Mouse (Mus musculus) liver, embryonic 12.5 days (tissue): ENCODE measurements around the gene Rabgap1l. TPM values are rescaled to one million over a fixed set of nuclear protein-coding genes. Genes with fewer than 3 reads are reported as not detected.

Experiments used
- ATAC-seq: fragments of 200-750 bp; cut with Nextera tagmentation; 2 replicates; pipeline ENCODE4 v1.8.0; 2017; ENCODE audit warnings: moderate number of reproducible peaks, mild to moderate bottlenecking, moderate library complexity
- H3K27ac ChIP-seq: fragments of 300-500 bp; sonication (generic); 2 replicates; pipeline ENCODE4 v1.5.1; 2016; ENCODE audit warnings: mild to moderate bottlenecking
- H3K27me3 ChIP-seq: fragments of 300-500 bp; sonication (generic); replicated peaks from 2 replicates; pipeline ENCODE4 v1.6.1; 2016; ENCODE audit warnings: mild to moderate bottlenecking, moderate library complexity
- H3K36me3 ChIP-seq: fragments of 300-500 bp; sonication (generic); 2 replicates; pipeline ENCODE4 v1.6.1; 2016; ENCODE audit warnings: mild to moderate bottlenecking, moderate library complexity
- H3K4me1 ChIP-seq: fragments of 300-500 bp; sonication (generic); 2 replicates; pipeline ENCODE4 v1.6.1; 2016
- H3K4me2 ChIP-seq: fragments of 300-500 bp; sonication (generic); 2 replicates; pipeline ENCODE4 v1.6.1; 2016; ENCODE audit warnings: mild to moderate bottlenecking, moderate library complexity
- H3K4me3 ChIP-seq: fragments of 300-500 bp; sonication (generic); 2 replicates; pipeline ENCODE4 v1.5.1; 2016; ENCODE audit warnings: mild to moderate bottlenecking, moderate library complexity
- H3K9ac ChIP-seq: fragments of 300-500 bp; sonication (generic); 2 replicates; pipeline ENCODE4 v1.6.1; 2016; ENCODE audit warnings: mild to moderate bottlenecking, moderate library complexity
- H3K9me3 ChIP-seq: fragments of 300-500 bp; sonication (generic); replicated peaks from 2 replicates; pipeline ENCODE4 v1.6.1; 2016; ENCODE audit warnings: mild to moderate bottlenecking, moderate library complexity
- WGBS: fragments of 180-500 bp; shearing (Covaris S2); methylation state at CpG from one replicate; pipeline ENCODE4 v1.1.7; 2016; ENCODE audit not compliant: insufficient replicate concordance; 5-methylcytosine and 5-hydroxymethylcytosine counted together
- polyA plus RNA-seq: library from polyadenylated mRNA; unstranded; fragments of >200 nt; fragmentation: Nextera tagmentation; extraction: Ambion mirVana; gene quantifications from 2 replicates; pipeline ENCODE4 v1.2.1, GENCODE M21; 2016

Gene Rabgap1l
- polyA plus RNA-seq, 1 experiment from 2014 or later, result 55.8 TPM

- Histone ChIP-seq H3K9me3 (no peaks in the 10 kb centered on the region), H3K4me2 (no peak overlapping the region), H3K4me1 (0 out of 2 replicates have a peak, but pooled peaks cover 12% of the 10 kb centered on the region), H3K36me3 (no peaks in the 10 kb centered on the region), H3K27me3 (no peaks in the 10 kb centered on the region), H3K9ac (no peak overlapping the region), H3K27ac (no peak overlapping the region), H3K4me3 (no peak overlapping the region)
- no peak for ATAC-seq
- 15% methylated on average over 4 of the region's 4 CpGs for WGBS
These were observed 453.6 kb downstream of the Rabgap1l start for GRCm38 (mm10) chr1:160339374-160339773.

GRCm38 (mm10) chr1:160334791-160335190 lies 458.2 kb downstream of the Rabgap1l start:
- no peaks in the 10 kb centered on the region for H3K36me3 ChIP-seq
- peaks cover 43% of the 10 kb centered on the region for H3K4me1 ChIP-seq
- no peak for ATAC-seq
- H3K9me3 ChIP-seq, result no peaks in the 10 kb centered on the region
- no peaks in the 10 kb centered on the region for H3K27me3 ChIP-seq
- no peak overlapping the region for H3K4me3 ChIP-seq
- H3K9ac ChIP-seq, result no peak overlapping the region
- WGBS, result 82% methylated on average over 4 of the region's 4 CpGs
- no peak overlapping the region for H3K4me2 ChIP-seq
- H3K27ac ChIP-seq, result no peak overlapping the region

GRCm38 (mm10) chr1:160330828-160331227 lies 462.2 kb downstream of the Rabgap1l start:
- Histone ChIP-seq H3K36me3 (no peaks in the 10 kb centered on the region), H3K4me3 (0 out of 2 replicates have a peak overlapping the region, but pooled peaks have one; percentile 5), H3K9me3 (no peaks in the 10 kb centered on the region), H3K9ac (no peak overlapping the region), H3K4me2 (peak overlapping the region; percentile 53), H3K4me1 (peaks cover 55% of the 10 kb centered on the region), H3K27ac (peak overlapping the region; percentile 80), H3K27me3 (no peaks in the 10 kb centered on the region)
- ATAC-seq, result peak; percentile 57
- WGBS, result 25% methylated on average over 1 of the region's 1 CpGs

- H3K9ac ChIP-seq, result peak overlapping the region; percentile 12; the same call in 1 of the 2 replicates
These were observed 462.8 kb downstream of the Rabgap1l start for GRCm38 (mm10) chr1:160330222-160330621.

GRCm38 (mm10) chr1:160329788-160330187 lies 463.2 kb downstream of the Rabgap1l start:
- Histone ChIP-seq H3K4me2 (peak overlapping the region; percentile 53), H3K27me3 (no peaks in the 10 kb centered on the region), H3K27ac (peak overlapping the region; percentile 80), H3K4me1 (peaks cover 65% of the 10 kb centered on the region), H3K4me3 (peak overlapping the region; percentile 16; the same call in 1 of the 2 replicates), H3K36me3 (no peaks in the 10 kb centered on the region), H3K9me3 (no peaks in the 10 kb centered on the region), H3K9ac (peak overlapping the region; percentile 12; the same call in 1 of the 2 replicates)
- 42% methylated on average over 7 of the region's 7 CpGs for WGBS
- peak; percentile 58 for ATAC-seq

More at GRCm38 (mm10) chr1:160330222-160330621, 462.8 kb downstream of the Rabgap1l start:
- Histone ChIP-seq H3K4me2 (peak overlapping the region; percentile 53), H3K27me3 (no peaks in the 10 kb centered on the region), H3K4me3 (peak overlapping the region; percentile 5; the same call in 1 of the 2 replicates), H3K4me1 (peaks cover 61% of the 10 kb centered on the region), H3K27ac (peak overlapping the region; percentile 80), H3K36me3 (no peaks in the 10 kb centered on the region), H3K9me3 (no peaks in the 10 kb centered on the region)
- ATAC-seq, result peak; percentile 91
- WGBS, result 8% methylated on average over 2 of the region's 2 CpGs

- Histone ChIP-seq H3K27ac (no peak overlapping the region), H3K4me3 (no peak overlapping the region), H3K9ac (no peak overlapping the region), H3K9me3 (no peaks in the 10 kb centered on the region), H3K4me2 (no peak overlapping the region), H3K4me1 (peaks cover 66% of the 10 kb centered on the region), H3K27me3 (no peaks in the 10 kb centered on the region), H3K36me3 (no peaks in the 10 kb centered on the region)
- WGBS, result 68% methylated on average over 1 of the region's 1 CpGs
- no peak for ATAC-seq
These were observed 465.5 kb downstream of the Rabgap1l start for GRCm38 (mm10) chr1:160327531-160327930.

- Histone ChIP-seq H3K9ac (peak overlapping the region; percentile 49; the same call in 1 of the 2 replicates), H3K9me3 (no peaks in the 10 kb centered on the region), H3K4me3 (no peak overlapping the region), H3K36me3 (no peaks in the 10 kb centered on the region), H3K4me1 (peaks cover 46% of the 10 kb centered on the region), H3K27ac (peak overlapping the region; percentile 63; the same call in 1 of the 2 replicates), H3K27me3 (no peaks in the 10 kb centered on the region), H3K4me2 (peak overlapping the region; percentile 50)
- WGBS, result 6% methylated on average over 5 of the region's 5 CpGs
- ATAC-seq, result peak; percentile 74
These were observed 467.5 kb downstream of the Rabgap1l start for GRCm38 (mm10) chr1:160325542-160325941.

GRCm38 (mm10) chr1:160320690-160321089 lies 472.3 kb downstream of the Rabgap1l start:
- Histone ChIP-seq H3K27ac (no peak overlapping the region), H3K27me3 (no peaks in the 10 kb centered on the region), H3K4me2 (no peak overlapping the region), H3K9me3 (0 out of 2 replicates have a peak, but pooled peaks cover 3% of the 10 kb centered on the region), H3K4me1 (peaks cover 16% of the 10 kb centered on the region), H3K36me3 (no peaks in the 10 kb centered on the region), H3K9ac (no peak overlapping the region), H3K4me3 (no peak overlapping the region)
- no peak for ATAC-seq
- 82% methylated on average over 1 of the region's 1 CpGs for WGBS

- Histone ChIP-seq H3K36me3 (no peaks in the 10 kb centered on the region), H3K27ac (no peak overlapping the region), H3K4me2 (no peak overlapping the region), H3K9me3 (0 out of 2 replicates have a peak, but pooled peaks cover 3% of the 10 kb centered on the region), H3K9ac (no peak overlapping the region), H3K4me1 (no peaks in the 10 kb centered on the region), H3K4me3 (no peak overlapping the region), H3K27me3 (no peaks in the 10 kb centered on the region)
- ATAC-seq, result no peak
- 77% methylated on average over 8 of the region's 8 CpGs for WGBS
These were observed 474.8 kb downstream of the Rabgap1l start for GRCm38 (mm10) chr1:160318057-160318725.

- peaks cover 7% of the 10 kb centered on the region for H3K4me1 ChIP-seq
- H3K27me3 ChIP-seq, result no peaks in the 10 kb centered on the region
- H3K4me2 ChIP-seq, result no peak overlapping the region
- 0 out of 2 replicates have a peak, but pooled peaks cover 3% of the 10 kb centered on the region for H3K9me3 ChIP-seq
- ATAC-seq, result no peak
- H3K36me3 ChIP-seq, result no peaks in the 10 kb centered on the region
- no peak overlapping the region for H3K9ac ChIP-seq
- no peak overlapping the region for H3K4me3 ChIP-seq
- no peak overlapping the region for H3K27ac ChIP-seq
- WGBS, result 92% methylated on average over 2 of the region's 2 CpGs
These were observed 476.8 kb downstream of the Rabgap1l start for GRCm38 (mm10) chr1:160316239-160316638.

GRCm38 (mm10) chr1:160312658-160313057 lies 480.4 kb downstream of the Rabgap1l start:
- ATAC-seq, result no peak
- Histone ChIP-seq H3K9ac (no peak overlapping the region), H3K9me3 (0 out of 2 replicates have a peak, but pooled peaks cover 3% of the 10 kb centered on the region), H3K4me3 (no peak overlapping the region), H3K27ac (no peak overlapping the region), H3K4me1 (peaks cover 35% of the 10 kb centered on the region), H3K27me3 (no peaks in the 10 kb centered on the region), H3K4me2 (no peak overlapping the region), H3K36me3 (no peaks in the 10 kb centered on the region)
- WGBS, result 84% methylated on average over 4 of the region's 4 CpGs

- no peaks in the 10 kb centered on the region for H3K36me3 ChIP-seq
- no peaks in the 10 kb centered on the region for H3K27me3 ChIP-seq
- 0 out of 2 replicates have a peak, but pooled peaks cover 3% of the 10 kb centered on the region for H3K9me3 ChIP-seq
- H3K27ac ChIP-seq, result no peak overlapping the region
- no peak overlapping the region for H3K9ac ChIP-seq
- H3K4me2 ChIP-seq, result no peak overlapping the region
- 9% methylated on average over 2 of the region's 2 CpGs for WGBS
- ATAC-seq, result no peak
- peaks cover 42% of the 10 kb centered on the region for H3K4me1 ChIP-seq
- no peak overlapping the region for H3K4me3 ChIP-seq
These were observed 481.1 kb downstream of the Rabgap1l start for GRCm38 (mm10) chr1:160311861-160312260.
